Mouse (Mus musculus) liver, embryonic 13.5 days (tissue): ENCODE results near the gene Smg9. TPM values are rescaled to one million over a fixed set of nuclear protein-coding genes. Genes with fewer than 3 reads are reported as not detected.

Experiments
- ATAC-seq: fragments of 200-750 bp; cut with Nextera tagmentation; 2 replicates; pipeline ENCODE4 v1.8.0; 2017; ENCODE audit warnings: low read depth, mild to moderate bottlenecking, moderate number of reproducible peaks, moderate library complexity
- DNase-seq: peaks from one replicate; pipeline ENCODE4 v3.0.0; 2022
- H3K27ac ChIP-seq: fragments of 300-500 bp; sonication (generic); 2 replicates; pipeline ENCODE4 v1.5.1; 2015; ENCODE audit warnings: moderate library complexity, mild to moderate bottlenecking, inconsistent platforms
- H3K27me3 ChIP-seq: fragments of 300-500 bp; sonication (generic); 2 replicates; pipeline ENCODE4 v1.6.1; 2015; ENCODE audit warnings: mild to moderate bottlenecking, inconsistent platforms
- H3K36me3 ChIP-seq: fragments of 300-500 bp; sonication (generic); 2 replicates; pipeline ENCODE4 v1.6.1; 2015; ENCODE audit warnings: mild to moderate bottlenecking, inconsistent platforms
- H3K4me1 ChIP-seq: fragments of 300-500 bp; sonication (generic); replicated peaks from 2 replicates; pipeline ENCODE4 v1.6.1; 2015; ENCODE audit warnings: inconsistent platforms
- H3K4me2 ChIP-seq: fragments of 300-500 bp; sonication (generic); 2 replicates; pipeline ENCODE4 v1.6.1; 2015; ENCODE audit warnings: inconsistent platforms, mild to moderate bottlenecking, moderate library complexity
- H3K4me3 ChIP-seq: fragments of 300-500 bp; sonication (generic); replicated peaks from 2 replicates; pipeline ENCODE4 v1.5.1; 2015; ENCODE audit warnings: mild to moderate bottlenecking, inconsistent platforms
- H3K9ac ChIP-seq: fragments of 300-500 bp; sonication (generic); 2 replicates; pipeline ENCODE4 v1.6.1; 2015; ENCODE audit warnings: mild to moderate bottlenecking, inconsistent platforms
- H3K9me3 ChIP-seq: fragments of 300-500 bp; sonication (generic); replicated peaks from 2 replicates; pipeline ENCODE4 v1.6.1; 2016; ENCODE audit warnings: inconsistent platforms
- WGBS: fragments of 180-500 bp; shearing (Covaris S2); methylation state at CpG from one replicate; pipeline ENCODE4 v1.1.7; 2015; ENCODE audit not compliant: insufficient replicate concordance; 5-methylcytosine and 5-hydroxymethylcytosine counted together
- polyA plus RNA-seq: library from polyadenylated mRNA; unstranded; fragments of >200 nt; fragmentation: Nextera tagmentation; extraction: Ambion mirVana; gene quantifications from 2 replicates; pipeline ENCODE4 v1.2.1, GENCODE M21; 2015

The Smg9 gene
- 15.2 and 16.5 TPM in 2 replicates for polyA plus RNA-seq

GRCm38 (mm10) chr7:24399256-24400081, at the start of gene Smg9:
Gene Smg9, plus strand, starts transcription at chr7:24399619.
- Histone ChIP-seq H3K4me1 (peaks cover 79% of the 10 kb centered on the region), H3K27ac (peak within 1 kb of the TSS; percentile 99), H3K9ac (peak within 1 kb of the TSS; percentile 88), H3K36me3 (peaks cover 41% of the 10 kb centered on the region), H3K27me3 (no peaks in the 10 kb centered on the region), H3K4me3 (peak within 1 kb of the TSS; percentile 72), H3K9me3 (peaks cover 5% of the 10 kb centered on the region), H3K4me2 (peak within 1 kb of the TSS; percentile 80)
- ATAC-seq = peak; percentile 88
- WGBS = under 1% methylated on average over 66 of the region's 66 CpGs
- DNase-seq = peak; percentile 95

DNA sequence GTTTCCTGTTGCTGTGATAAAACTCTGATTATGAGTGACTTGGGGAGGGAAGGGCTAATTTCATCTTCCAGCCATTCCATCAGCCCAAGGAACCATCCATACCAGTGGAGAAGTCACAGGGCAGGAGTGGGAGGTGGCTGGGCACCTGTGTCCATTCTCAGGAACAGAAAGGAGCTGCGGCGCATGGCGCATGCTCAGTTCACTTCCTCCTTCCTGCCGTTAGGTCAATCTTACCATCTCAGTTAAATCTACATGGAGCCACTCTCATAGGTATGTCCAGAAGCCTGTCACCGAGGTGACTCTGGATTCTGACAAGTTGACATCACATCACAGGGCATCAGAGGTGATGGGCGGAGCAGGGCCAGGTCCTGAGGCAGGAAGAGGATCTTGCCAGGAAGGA, 43.8 kb upstream of the Smg9 start:
- Histone ChIP-seq H3K4me1 (no peaks in the 10 kb centered on the region), H3K27ac (no peak overlapping the region), H3K27me3 (peaks cover 9% of the 10 kb centered on the region), H3K9me3 (peaks cover 5% of the 10 kb centered on the region; the same call in 1 of the 2 replicates), H3K4me3 (no peak overlapping the region), H3K4me2 (no peak overlapping the region), H3K9ac (no peak overlapping the region), H3K36me3 (no peaks in the 10 kb centered on the region)
- DNase-seq (no peak), ATAC-seq (no peak)
- WGBS = 73% methylated on average over 6 of the region's 6 CpGs

DNA sequence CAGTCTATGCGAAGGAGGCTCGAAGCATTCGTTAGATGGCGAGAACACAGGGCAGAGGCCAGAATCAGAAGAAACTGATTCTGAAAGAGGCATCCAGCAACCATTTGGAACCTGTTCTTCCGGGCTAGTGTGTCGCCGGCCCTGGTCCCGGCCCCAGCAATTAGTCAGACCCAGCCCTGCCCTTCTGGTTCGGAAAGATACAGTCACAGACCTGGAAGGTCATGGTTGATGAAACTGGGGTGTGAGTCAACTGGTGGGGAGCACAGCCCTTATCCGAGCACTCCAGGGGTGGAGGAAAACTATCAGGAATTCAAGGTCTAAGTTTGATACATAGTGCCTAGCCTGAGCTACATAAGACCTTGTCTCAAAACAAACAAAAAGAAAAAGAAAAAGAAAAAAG, 43.3 kb upstream of the Smg9 start:
- Histone ChIP-seq H3K4me3 (no peak overlapping the region), H3K9ac (no peak overlapping the region), H3K27ac (no peak overlapping the region), H3K27me3 (peaks cover 9% of the 10 kb centered on the region), H3K4me2 (no peak overlapping the region), H3K36me3 (no peaks in the 10 kb centered on the region), H3K9me3 (peaks cover 5% of the 10 kb centered on the region; the same call in 1 of the 2 replicates), H3K4me1 (no peaks in the 10 kb centered on the region)
- WGBS = 57% methylated on average over 10 of the region's 10 CpGs
- DNase-seq = no peak
- ATAC-seq = no peak

DNA sequence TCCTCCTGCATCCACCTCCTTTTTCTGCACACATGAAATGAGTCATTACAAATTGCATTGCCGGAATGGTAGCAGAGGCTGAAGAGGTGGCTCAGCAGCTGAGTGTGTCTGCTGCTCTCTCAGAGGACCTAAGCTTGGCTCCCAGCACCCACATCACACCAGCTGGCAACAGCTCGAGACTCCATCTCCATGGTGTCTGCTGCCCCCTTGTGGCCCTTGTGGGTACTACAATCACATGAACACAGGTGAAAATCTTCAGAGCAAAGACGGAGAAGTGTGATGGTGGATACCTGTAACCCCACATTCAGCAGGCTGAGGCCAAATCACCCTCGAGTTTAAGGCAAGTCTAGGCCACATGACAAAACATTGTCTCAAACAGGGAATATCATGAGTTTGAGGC, 41.5 kb upstream of the Smg9 start:
- H3K36me3 ChIP-seq = no peaks in the 10 kb centered on the region
- H3K9me3 ChIP-seq = peaks cover 5% of the 10 kb centered on the region; the same call in 1 of the 2 replicates
- H3K27ac ChIP-seq = no peak overlapping the region
- H3K4me1 ChIP-seq = no peaks in the 10 kb centered on the region
- H3K9ac ChIP-seq = no peak overlapping the region
- no peak for ATAC-seq
- peaks cover 13% of the 10 kb centered on the region for H3K27me3 ChIP-seq
- no peak for DNase-seq
- H3K4me2 ChIP-seq = no peak overlapping the region
- no peak overlapping the region for H3K4me3 ChIP-seq
- WGBS = 40% methylated on average over 4 of the region's 4 CpGs

GRCm38 (mm10) chr7:24359269-24359668, 40.1 kb upstream of the Smg9 start:
- Histone ChIP-seq H3K27ac (no peak overlapping the region), H3K9me3 (peaks cover 5% of the 10 kb centered on the region; the same call in 1 of the 2 replicates), H3K27me3 (peaks cover 8% of the 10 kb centered on the region), H3K9ac (no peak overlapping the region), H3K4me3 (no peak overlapping the region), H3K36me3 (no peaks in the 10 kb centered on the region), H3K4me2 (no peak overlapping the region), H3K4me1 (peaks cover 7% of the 10 kb centered on the region)
- ATAC-seq (no peak), DNase-seq (no peak)
- 21% methylated on average over 9 of the region's 9 CpGs for WGBS

GRCm38 (mm10) chr7:24361001-24361400, 38.4 kb upstream of the Smg9 start:
- H3K27me3 ChIP-seq = peaks cover 4% of the 10 kb centered on the region; the same call in 1 of the 2 replicates
- H3K4me3 ChIP-seq = no peak overlapping the region
- ATAC-seq = no peak
- H3K4me1 ChIP-seq = peaks cover 24% of the 10 kb centered on the region
- peaks cover 5% of the 10 kb centered on the region; the same call in 1 of the 2 replicates for H3K9me3 ChIP-seq
- 54% methylated on average over 4 of the region's 4 CpGs for WGBS
- no peak overlapping the region for H3K4me2 ChIP-seq
- H3K27ac ChIP-seq = no peak overlapping the region
- no peak overlapping the region for H3K9ac ChIP-seq
- no peak for DNase-seq
- no peaks in the 10 kb centered on the region for H3K36me3 ChIP-seq

DNA sequence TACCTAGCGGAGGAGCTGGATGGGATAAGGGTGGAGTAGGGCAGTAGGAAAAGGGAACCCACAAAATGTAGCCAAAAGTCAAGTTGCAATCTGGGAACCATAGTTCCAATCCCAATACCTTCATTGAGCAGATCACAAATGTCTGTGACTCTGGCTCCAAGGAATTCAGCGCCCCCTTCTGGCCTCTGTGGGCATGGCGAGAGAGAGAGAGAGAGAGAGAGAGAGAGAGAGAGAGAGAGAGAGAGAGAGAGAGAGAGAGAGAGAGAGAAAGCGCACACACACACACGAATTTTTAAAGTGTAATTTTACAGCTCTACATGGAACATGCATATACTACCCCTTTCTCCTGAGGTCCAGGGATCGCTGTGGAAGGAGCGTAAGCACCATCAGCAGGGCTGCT, 36.2 kb upstream of the Smg9 start:
- no peak overlapping the region for H3K4me2 ChIP-seq
- WGBS = 16% methylated on average over 7 of the region's 7 CpGs

GRCm38 (mm10) chr7:24364827-24365226, 34.6 kb upstream of the Smg9 start:
- DNase-seq (peak; percentile 77), ATAC-seq (peak; percentile 66)
- 19% methylated on average over 10 of the region's 10 CpGs for whole genome bisulfite sequencing
- Histone ChIP-seq H3K4me1 (peaks cover 62% of the 10 kb centered on the region), H3K9me3 (no peaks in the 10 kb centered on the region), H3K27me3 (peaks cover 4% of the 10 kb centered on the region; the same call in 1 of the 2 replicates), H3K27ac (peak overlapping the region; percentile 100), H3K36me3 (no peaks in the 10 kb centered on the region), H3K4me3 (no peak overlapping the region), H3K9ac (peak overlapping the region; percentile 62), H3K4me2 (peak overlapping the region; percentile 30)

More for the DNA sequence above, 36.2 kb upstream of the Smg9 start:
- Histone ChIP-seq H3K9ac (0 out of 2 replicates have a peak overlapping the region, but pooled peaks have one; percentile 6), H3K27me3 (peaks cover 4% of the 10 kb centered on the region; the same call in 1 of the 2 replicates), H3K27ac (no peak overlapping the region), H3K4me3 (no peak overlapping the region), H3K36me3 (no peaks in the 10 kb centered on the region), H3K4me1 (peaks cover 46% of the 10 kb centered on the region), H3K9me3 (no peaks in the 10 kb centered on the region)
- DNase-seq (no peak), ATAC-seq (no peak)

DNA sequence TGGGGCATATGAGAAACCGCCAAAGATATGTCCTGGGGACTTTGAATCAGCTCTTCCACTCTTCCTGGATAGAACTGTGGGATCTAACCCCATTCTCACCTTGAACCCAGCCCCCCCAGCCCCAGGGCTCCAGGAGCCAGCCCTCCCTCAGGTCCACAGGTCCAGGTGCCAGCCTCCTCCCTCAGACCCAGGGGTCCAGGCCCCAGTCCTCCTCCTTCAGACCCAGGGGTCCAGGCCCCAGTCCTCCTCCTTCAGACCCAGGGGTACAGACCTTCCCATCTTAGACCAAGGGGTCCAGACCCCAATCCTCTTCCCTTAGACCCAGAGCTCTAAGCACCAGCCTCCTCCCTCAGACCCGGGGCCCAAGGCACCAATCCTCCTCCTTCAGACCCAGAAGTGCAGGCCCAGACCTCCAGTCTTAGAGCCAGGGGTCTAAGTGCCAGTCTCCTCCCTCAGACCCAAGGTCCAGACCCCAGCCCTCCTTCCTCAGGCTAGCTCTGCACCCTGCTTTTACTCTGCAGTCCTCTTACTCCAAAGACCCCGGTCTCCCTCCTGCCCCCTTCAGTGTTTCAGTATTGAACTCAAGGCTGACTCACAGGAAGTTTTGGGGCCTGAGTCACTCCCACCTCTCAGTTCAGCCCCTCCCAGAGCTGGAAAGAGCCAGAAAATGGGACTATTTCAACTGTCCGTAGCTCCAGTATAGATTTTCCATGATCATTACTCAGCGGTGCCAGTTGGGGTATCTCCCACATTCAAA, 34.0 kb upstream of the Smg9 start:
- DNase-seq (no peak), ATAC-seq (no peak)
- Histone ChIP-seq H3K4me3 (no peak overlapping the region), H3K27me3 (peaks cover 4% of the 10 kb centered on the region; the same call in 1 of the 2 replicates), H3K4me2 (peak overlapping the region; percentile 29; the same call in 1 of the 2 replicates), H3K36me3 (no peaks in the 10 kb centered on the region), H3K27ac (peak overlapping the region; percentile 100), H3K9ac (peak overlapping the region; percentile 62), H3K9me3 (no peaks in the 10 kb centered on the region), H3K4me1 (peaks cover 62% of the 10 kb centered on the region)
- 62% methylated on average over 5 of the region's 5 CpGs for WGBS

GRCm38 (mm10) chr7:24366716-24367632, 32.4 kb upstream of the Smg9 start:
- H3K4me2 ChIP-seq = peak overlapping the region; percentile 15; the same call in 1 of the 2 replicates
- peak overlapping the region; percentile 100 for H3K27ac ChIP-seq
- peaks cover 4% of the 10 kb centered on the region; the same call in 1 of the 2 replicates for H3K27me3 ChIP-seq
- ATAC-seq (0 out of 2 replicates have a peak, but pooled peaks have one; percentile 4), DNase-seq (no peak)
- H3K4me1 ChIP-seq = peaks cover 62% of the 10 kb centered on the region
- no peaks in the 10 kb centered on the region for H3K36me3 ChIP-seq
- no peaks in the 10 kb centered on the region for H3K9me3 ChIP-seq
- 64% methylated on average over 15 of the region's 15 CpGs for WGBS
- H3K4me3 ChIP-seq = no peak overlapping the region
- peak overlapping the region; percentile 49 for H3K9ac ChIP-seq
